Mouse (Mus musculus): ENCODE data around the gene Abcg4.
A peak's percentile ranks its signal among the peaks of the same experiment; 100 is the strongest.

Abcg4 gene

GRCm38 (mm10) chr9:44286256-44286850 lies 2.1 kb downstream of the Abcg4 start:
- no peak for DNase-seq (ENCODE audit: low read depth, low spot score)

GRCm38 (mm10) chr9:44283183-44283582 lies 5.2 kb downstream of the Abcg4 start:
- DNase-seq (ENCODE audit: low read depth, low spot score), result no peak

- no peak for DNase-seq (ENCODE audit: low read depth, low spot score)
Measured at GRCm38 (mm10) chr9:44269973-44270372, 18.4 kb downstream of the Abcg4 start.

GRCm38 (mm10) chr9:44269077-44269476 lies 19.3 kb downstream of the Abcg4 start:
- DNase-seq (ENCODE audit: low read depth, low spot score), result peak; percentile 71

- DNase-seq (ENCODE audit: low read depth, low spot score), result no peak
Measured at GRCm38 (mm10) chr9:44268432-44268831, 20.0 kb downstream of the Abcg4 start, which contains the start of gene Nlrx1. Gene Nlrx1, minus strand, starts transcription at chr9:44268599.

- DNase-seq (ENCODE audit: low read depth, low spot score), result peak; percentile 90
Measured at GRCm38 (mm10) chr9:44268027-44268360, 20.4 kb downstream of the Abcg4 start.

GRCm38 (mm10) chr9:44267319-44268026 lies 20.9 kb downstream of the Abcg4 start:
- DNase-seq (ENCODE audit: low read depth, low spot score), result peak; percentile 6

- DNase-seq (ENCODE audit: low read depth, low spot score), result no peak
Measured at GRCm38 (mm10) chr9:44266478-44267226, 21.8 kb downstream of the Abcg4 start.

GRCm38 (mm10) chr9:44261388-44261787 lies 27.0 kb downstream of the Abcg4 start:
- no peak for DNase-seq (ENCODE audit: low read depth, low spot score)

GRCm38 (mm10) chr9:44259014-44259413 lies 29.4 kb downstream of the Abcg4 start:
- no peak for DNase-seq (ENCODE audit: low read depth, low spot score)

GRCm38 (mm10) chr9:44256213-44256612 lies 32.2 kb downstream of the Abcg4 start:
- DNase-seq (ENCODE audit: low read depth, low spot score), result no peak

GRCm38 (mm10) chr9:44255136-44255521 lies 33.3 kb downstream of the Abcg4 start:
- no peak for DNase-seq (ENCODE audit: low read depth, low spot score)

- no peak for DNase-seq (ENCODE audit: low read depth, low spot score)
Measured at GRCm38 (mm10) chr9:44254508-44255135, 33.8 kb downstream of the Abcg4 start.

- DNase-seq (ENCODE audit: low read depth, low spot score), result no peak
Measured at GRCm38 (mm10) chr9:44253441-44253840, 35.0 kb downstream of the Abcg4 start.

- DNase-seq (ENCODE audit: low read depth, low spot score), result no peak
Measured at GRCm38 (mm10) chr9:44251314-44251713, 37.1 kb downstream of the Abcg4 start, which contains the start of gene Pdzd3. Gene Pdzd3, minus strand, starts transcription at chr9:44251471.

- DNase-seq (ENCODE audit: low read depth, low spot score), result no peak
Measured at GRCm38 (mm10) chr9:44250445-44250844, 38.0 kb downstream of the Abcg4 start.

- peak; percentile 54 for DNase-seq (ENCODE audit: low read depth, low spot score)
Measured at GRCm38 (mm10) chr9:44249181-44250146, 39.0 kb downstream of the Abcg4 start.

- no peak for DNase-seq (ENCODE audit: low read depth, low spot score)
Measured at GRCm38 (mm10) chr9:44247907-44248306, 40.5 kb downstream of the Abcg4 start.

- no peak for DNase-seq (ENCODE audit: low read depth, low spot score)
Measured at GRCm38 (mm10) chr9:44243621-44244020, 44.8 kb downstream of the Abcg4 start.

GRCm38 (mm10) chr9:44241418-44241817 lies 47.0 kb downstream of the Abcg4 start:
- no peak for DNase-seq (ENCODE audit: low read depth, low spot score)

- DNase-seq (ENCODE audit: low read depth, low spot score), result no peak
Measured at GRCm38 (mm10) chr9:44240911-44241310, 47.5 kb downstream of the Abcg4 start.
